Comparison of ENCODE assay signal across 17 mouse cellular contexts in the genomic region with DNA sequence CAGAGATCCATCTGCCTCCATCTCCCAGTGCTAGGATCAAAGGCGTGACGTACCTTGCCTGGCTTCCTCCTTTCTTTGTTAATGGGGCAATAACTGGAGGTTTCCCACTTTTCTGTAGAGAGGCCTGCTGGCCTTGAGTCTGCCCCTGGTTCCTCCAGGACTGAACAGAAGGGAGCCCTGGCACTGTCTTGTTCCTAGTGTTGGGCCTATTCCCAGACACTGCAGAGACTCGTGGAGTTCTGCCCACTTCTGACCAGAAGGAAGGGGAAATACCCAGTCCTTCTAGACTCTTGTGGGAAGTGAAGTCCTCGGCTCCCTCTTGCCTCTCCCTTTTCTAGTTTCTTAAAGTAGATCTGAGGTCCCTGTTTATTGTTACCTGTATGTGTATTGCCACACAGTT. TPM values are rescaled to one million over a fixed set of nuclear protein-coding genes. Genes with fewer than 3 reads are reported as not detected.
DNase-seq lines count a peak whose midpoint lies in the region; ATAC-seq lines count a peak whose summit lies in the region.
"Had no signal": no experiment of that assay in that cellular context is flagged by ENCODE, and none has a peak within 500 bp of the region (broad histone marks: within the 10 kb centered on the region; RNA-seq: fewer than 3 reads in every experiment).

No protein-coding gene starts in this region.

- DNase-seq in heart, adult 8-10 months (ENCODE audit: low spot score): peak; percentile 36
- DNase-seq in heart, adult 9 months (ENCODE audit: low spot score in 2 of 2): no peak
- peak; percentile 59 to 61 for DNase-seq in right cerebral cortex, postnatal 10 days (ENCODE audit: low spot score in 2 of 2)
- DNase-seq in right cerebral cortex, postnatal 36 days (ENCODE audit: low spot score in 2 of 2): no peak
- peak; percentile 87 for DNase-seq in cerebellum, adult 9-11 months
- DNase-seq in skeletal muscle tissue, adult 2 months (ENCODE audit: low read depth, low spot score): peak; percentile 63
- DNase-seq in ovary, postnatal 36 days (ENCODE audit: low spot score): no peak
- DNase-seq: thymus, postnatal 25 days had no signal

- H3K4me1 ChIP-seq in hindbrain, embryonic 12.5 days: 0 out of 2 replicates have a peak, but pooled peaks cover 2% of the 10 kb centered on the region
- H3K4me1 ChIP-seq: lung, embryonic 15.5 days; neural tube, embryonic 13.5 days had no signal

- H3K27me3 ChIP-seq in hindbrain, embryonic 12.5 days: no peaks in the 10 kb centered on the region
- H3K27me3 ChIP-seq: lung, embryonic 15.5 days; megakaryocyte, embryonic 14.5 days; neural tube, embryonic 13.5 days had no signal

- no peak for ATAC-seq in hindbrain, embryonic 12.5 days (ENCODE audit: low FRiP score)
- ATAC-seq: inflammation-experienced regulatory T-cells, adult 6 months had no signal

- no peak overlapping the region for H3K4me3 ChIP-seq in hindbrain, embryonic 12.5 days
- H3K4me3 ChIP-seq: heart, embryonic 10.5 days; lung, embryonic 15.5 days; megakaryocyte, embryonic 14.5 days; neural tube, embryonic 13.5 days had no signal

- peaks cover 23% of the 10 kb centered on the region for H3K36me3 ChIP-seq in hindbrain, embryonic 12.5 days

- no peak overlapping the region for H3K9ac ChIP-seq in hindbrain, embryonic 12.5 days
- H3K9ac ChIP-seq: lung, embryonic 15.5 days; neural tube, embryonic 13.5 days had no signal

- no peaks in the 10 kb centered on the region for H3K9me3 ChIP-seq in hindbrain, embryonic 12.5 days (replicated peaks)
- H3K9me3 ChIP-seq: heart, embryonic 10.5 days; lung, embryonic 15.5 days; megakaryocyte, embryonic 14.5 days; neural tube, embryonic 13.5 days had no signal

- H3K4me2 ChIP-seq in hindbrain, embryonic 12.5 days (replicated peaks): no peak overlapping the region
- H3K4me2 ChIP-seq: lung, embryonic 15.5 days; neural tube, embryonic 13.5 days had no signal

- 88% methylated on average over 4 of the region's 4 CpGs for WGBS in hindbrain, embryonic 12.5 days

- no peak overlapping the region for H3K27ac ChIP-seq in hindbrain, embryonic 12.5 days
- H3K27ac ChIP-seq: heart, embryonic 10.5 days; lung, embryonic 15.5 days; neural tube, embryonic 13.5 days; stomach, postnatal 0 days had no signal

RNA-seq across cellular contexts. Expression of a gene that starts 48.5 kb away (rescaled TPM):
- total RNA-seq in heart, adult 8-10 months (2022): 10 to 100 TPM; 30.9 to 36.7 (median 32.3) TPM
- polyA plus RNA-seq in hindbrain, embryonic 12.5 days (2016; fragmentation: Nextera tagmentation; extraction: Ambion mirVana): 31.3 and 32.9 TPM in 2 replicates

RNA-seq across cellular contexts. Expression of a gene that starts 54.5 kb away (rescaled TPM):
- under 1 TPM; 0.50 to 0.80 (median 0.70) TPM for total RNA-seq in heart, adult 8-10 months (2022)
- 12.6 and 13.5 TPM in 2 replicates for polyA plus RNA-seq in hindbrain, embryonic 12.5 days (2016; fragmentation: Nextera tagmentation; extraction: Ambion mirVana)
- total RNA-seq: monocyte, adult 5-6 weeks had no signal
- polyA plus RNA-seq: liver, adult 2 months had no signal

Comparison
In these comparisons a context has a peak if more than half of its experiments do, and no peak if none do; other contexts are left out.
1. DNase-seq: peak in heart, adult 8-10 months (single experiment), right cerebral cortex, postnatal 10 days (2 of 2), cerebellum, adult 9-11 months (single experiment) and skeletal muscle tissue, adult 2 months (single experiment); none in heart, adult 9 months (0 of 2), right cerebral cortex, postnatal 36 days (0 of 2) and ovary, postnatal 36 days (single experiment).